Mouse (Mus musculus) retina, postnatal 7 days (tissue): ENCODE results near the gene Hoxc8.

Source experiments
- DNase-seq: peaks from one replicate; pipeline ENCODE4 v3.0.0-alpha.2; 2012; ENCODE audit warnings: low read depth, low spot score

Gene Hoxc8

GRCm38 (mm10) chr15:102965003-102965891, 25.2 kb upstream of the Hoxc8 start:
- no peak for DNase-seq

- peak; percentile 59 for DNase-seq
Measured at GRCm38 (mm10) chr15:102965892-102966775, 24.3 kb upstream of the Hoxc8 start.

GRCm38 (mm10) chr15:102966776-102967311, 23.6 kb upstream of the Hoxc8 start, which contains the start of gene Hoxc10:
TSS of gene Hoxc10 (plus strand) at chr15:102966796.
- DNase-seq = no peak

GRCm38 (mm10) chr15:102967312-102967510, 23.2 kb upstream of the Hoxc8 start, which contains the start of gene Hoxc5:
TSS of gene Hoxc5 (plus strand) at chr15:102967443.
- DNase-seq = no peak

GRCm38 (mm10) chr15:102967511-102968397, 22.7 kb upstream of the Hoxc8 start:
- no peak for DNase-seq

GRCm38 (mm10) chr15:102969296-102969695, 21.1 kb upstream of the Hoxc8 start:
- no peak for DNase-seq

- no peak for DNase-seq
Measured at GRCm38 (mm10) chr15:102970740-102971139, 19.7 kb upstream of the Hoxc8 start.

- no peak for DNase-seq
Measured at GRCm38 (mm10) chr15:102972254-102972653, 18.2 kb upstream of the Hoxc8 start.

- no peak for DNase-seq
Measured at GRCm38 (mm10) chr15:102972753-102973152, 17.7 kb upstream of the Hoxc8 start.

GRCm38 (mm10) chr15:102975034-102975433, 15.4 kb upstream of the Hoxc8 start:
- no peak for DNase-seq

- DNase-seq = no peak
Measured at GRCm38 (mm10) chr15:102975688-102976111, 14.7 kb upstream of the Hoxc8 start.

- no peak for DNase-seq
Measured at GRCm38 (mm10) chr15:102976171-102976570, 14.2 kb upstream of the Hoxc8 start, which contains the start of gene Hoxc9. TSS of gene Hoxc9 (plus strand) at chr15:102976439.

- no peak for DNase-seq
Measured at GRCm38 (mm10) chr15:102976631-102977422, 13.6 kb upstream of the Hoxc8 start.

- no peak for DNase-seq
Measured at GRCm38 (mm10) chr15:102977423-102977974, 12.9 kb upstream of the Hoxc8 start.

GRCm38 (mm10) chr15:102978615-102979515, 11.5 kb upstream of the Hoxc8 start:
- no peak for DNase-seq

GRCm38 (mm10) chr15:102979936-102980335, 10.5 kb upstream of the Hoxc8 start:
- no peak for DNase-seq

GRCm38 (mm10) chr15:102980352-102980751, 10.1 kb upstream of the Hoxc8 start:
- no peak for DNase-seq

GRCm38 (mm10) chr15:102980912-102981311, 9.5 kb upstream of the Hoxc8 start:
- no peak for DNase-seq
